Mouse (Mus musculus): ENCODE results near the gene Aldh8a1. TPM values are rescaled to one million over a fixed set of nuclear protein-coding genes. Genes with fewer than 3 reads are reported as not detected.
"Not testable (repeated sequence)": the region's sequence is repeated elsewhere in the genome, so short reads cannot be mapped to it uniquely, and the experiment has no call there.

Gene Aldh8a1
- polyA plus RNA-seq, 1 experiment from 2014 or later, result 0.15 TPM

DNA sequence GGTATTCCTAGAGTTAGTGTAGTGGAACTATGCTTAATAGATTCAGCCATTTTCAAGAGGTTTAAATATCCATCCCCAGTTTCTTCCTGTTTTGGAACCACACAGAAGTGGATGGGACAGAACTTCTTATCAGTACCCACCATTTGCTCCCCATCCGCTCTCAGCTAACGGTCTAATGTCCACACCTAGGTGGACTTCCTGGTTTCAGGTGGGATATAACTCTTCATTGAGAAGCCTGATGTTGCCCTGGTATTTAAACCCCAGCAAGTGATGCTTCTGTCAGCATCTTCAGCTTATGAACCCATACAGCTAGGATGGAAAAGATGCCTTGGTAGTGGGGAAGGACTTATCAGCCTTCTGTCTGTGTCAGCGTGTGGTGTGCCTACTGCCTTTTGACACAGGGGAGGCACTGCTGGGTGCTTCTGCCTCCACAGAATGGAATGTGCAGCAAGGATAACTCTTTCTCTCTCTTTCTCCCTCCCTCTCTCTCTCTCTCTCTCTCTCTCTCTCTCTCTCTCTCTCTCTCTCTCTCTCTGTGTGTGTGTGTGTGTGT lies 8.1 kb downstream of the Aldh8a1 start:
- no peaks in the 10 kb centered on the region for H3K27me3 ChIP-seq (replicated peaks; ENCODE audit: control insufficient read depth, insufficient read depth, low read length)
- WGBS, result 73% methylated on average over 3 of the region's 3 CpGs
- H3K4me1 ChIP-seq (ENCODE audit: control insufficient read depth, insufficient read depth, low read depth, low read length), result no peaks in the 10 kb centered on the region

DNA sequence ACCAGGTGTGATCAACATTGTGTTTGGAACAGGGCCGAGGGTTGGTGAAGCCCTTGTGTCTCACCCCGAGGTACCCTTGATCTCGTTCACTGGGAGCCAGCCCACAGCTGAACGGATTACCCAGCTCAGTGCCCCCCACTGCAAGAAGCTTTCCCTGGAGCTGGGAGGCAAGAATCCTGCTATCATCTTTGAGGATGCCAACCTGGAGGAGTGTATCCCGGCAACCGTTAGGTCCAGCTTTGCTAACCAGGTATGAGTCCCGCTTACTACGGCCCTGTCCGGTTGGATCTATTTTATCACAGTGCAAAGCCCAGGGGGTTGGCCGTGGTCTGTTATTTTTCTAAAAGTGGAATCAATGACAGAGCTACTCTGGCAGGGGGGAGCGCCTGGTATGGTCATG lies 12.0 kb downstream of the Aldh8a1 start:
- Histone ChIP-seq H3K27me3 (replicated peaks; ENCODE audit: control insufficient read depth, insufficient read depth, low read length) (no peaks in the 10 kb centered on the region), H3K4me1 (ENCODE audit: control insufficient read depth, insufficient read depth, low read depth, low read length) (no peaks in the 10 kb centered on the region), H3K9ac (ENCODE audit: low read depth, low read length) (no peak overlapping the region), H3K36me3 (ENCODE audit: control insufficient read depth, insufficient read depth, low read length) (no peaks in the 10 kb centered on the region), H3K4me3 (ENCODE audit: low read length) (no peak overlapping the region), H3K4me2 (ENCODE audit: low read length) (no peak overlapping the region), H3K27ac (ENCODE audit: low read depth, low read length) (no peak overlapping the region), H3K9me3 (ENCODE audit: control insufficient read depth, low read length) (no peaks in the 10 kb centered on the region)
- ATAC-seq, result no peak
- WGBS, result 87% methylated on average over 11 of the region's 11 CpGs

More for the DNA sequence above, 8.1 kb downstream of the Aldh8a1 start:
- Histone ChIP-seq H3K36me3 (ENCODE audit: control insufficient read depth, insufficient read depth, low read length) (no peaks in the 10 kb centered on the region), H3K9ac (ENCODE audit: low read depth, low read length) (no peak overlapping the region), H3K4me3 (ENCODE audit: low read length) (no peak overlapping the region), H3K4me2 (ENCODE audit: low read length) (no peak overlapping the region), H3K27ac (ENCODE audit: low read depth, low read length) (no peak overlapping the region), H3K9me3 (ENCODE audit: control insufficient read depth, low read length) (no peaks in the 10 kb centered on the region)
- no peak for ATAC-seq

DNA sequence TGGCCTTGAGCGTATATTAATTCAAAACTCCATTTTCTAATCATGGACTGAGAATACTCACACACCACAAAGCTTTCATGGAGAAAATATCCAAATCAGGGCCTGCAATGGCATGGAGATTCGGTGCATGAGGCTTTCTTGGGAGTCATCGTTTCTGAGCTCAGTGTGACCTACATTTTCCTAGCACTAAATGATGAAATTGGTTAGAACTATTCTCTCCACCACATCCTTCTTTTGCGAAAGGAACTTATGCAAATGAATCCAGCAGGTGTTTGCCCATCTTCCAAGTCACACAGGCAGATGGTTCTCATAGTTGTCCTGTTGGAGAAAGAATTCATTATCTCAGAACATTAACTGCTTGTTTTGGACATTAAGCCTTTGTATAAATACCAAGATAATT lies 13.3 kb downstream of the Aldh8a1 start:
- Histone ChIP-seq H3K27me3 (replicated peaks; ENCODE audit: control insufficient read depth, insufficient read depth, low read length) (no peaks in the 10 kb centered on the region), H3K9ac (ENCODE audit: low read depth, low read length) (no peak overlapping the region), H3K4me2 (ENCODE audit: low read length) (no peak overlapping the region), H3K4me3 (ENCODE audit: low read length) (no peak overlapping the region), H3K4me1 (ENCODE audit: control insufficient read depth, insufficient read depth, low read depth, low read length) (no peaks in the 10 kb centered on the region), H3K9me3 (ENCODE audit: control insufficient read depth, low read length) (no peaks in the 10 kb centered on the region), H3K36me3 (ENCODE audit: control insufficient read depth, insufficient read depth, low read length) (no peaks in the 10 kb centered on the region), H3K27ac (ENCODE audit: low read depth, low read length) (no peak overlapping the region)
- ATAC-seq, result no peak
- 63% methylated on average over 4 of the region's 4 CpGs for WGBS

DNA sequence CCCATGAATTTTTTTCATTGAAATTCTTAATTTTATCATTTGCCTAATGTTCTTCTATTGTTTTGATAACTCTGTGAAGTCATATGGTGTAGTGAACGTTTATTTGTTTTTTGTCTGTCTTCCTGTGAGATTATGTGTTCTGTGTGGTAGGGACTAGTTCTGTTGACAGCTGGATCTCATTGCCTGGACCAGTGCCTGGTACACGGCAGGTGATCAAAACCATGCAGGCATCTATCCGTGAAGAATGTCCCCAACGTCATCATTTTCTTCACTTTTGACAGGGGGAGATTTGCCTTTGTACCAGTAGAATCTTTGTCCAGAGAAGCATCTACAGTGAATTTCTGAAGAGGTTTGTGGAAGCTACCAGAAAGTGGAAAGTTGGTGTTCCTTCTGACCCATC lies 14.2 kb downstream of the Aldh8a1 start:
- no peaks in the 10 kb centered on the region for H3K4me1 ChIP-seq (ENCODE audit: control insufficient read depth, insufficient read depth, low read depth, low read length)
- no peak overlapping the region for H3K4me2 ChIP-seq (ENCODE audit: low read length)
- no peak overlapping the region for H3K4me3 ChIP-seq (ENCODE audit: low read length)
- no peak for ATAC-seq
- no peaks in the 10 kb centered on the region for H3K9me3 ChIP-seq (ENCODE audit: control insufficient read depth, low read length)
- H3K27ac ChIP-seq (ENCODE audit: low read depth, low read length), result no peak overlapping the region
- no peak overlapping the region for H3K9ac ChIP-seq (ENCODE audit: low read depth, low read length)
- WGBS, result 60% methylated on average over 4 of the region's 4 CpGs
- no peaks in the 10 kb centered on the region for H3K36me3 ChIP-seq (ENCODE audit: control insufficient read depth, insufficient read depth, low read length)
- no peaks in the 10 kb centered on the region for H3K27me3 ChIP-seq (replicated peaks; ENCODE audit: control insufficient read depth, insufficient read depth, low read length)

DNA sequence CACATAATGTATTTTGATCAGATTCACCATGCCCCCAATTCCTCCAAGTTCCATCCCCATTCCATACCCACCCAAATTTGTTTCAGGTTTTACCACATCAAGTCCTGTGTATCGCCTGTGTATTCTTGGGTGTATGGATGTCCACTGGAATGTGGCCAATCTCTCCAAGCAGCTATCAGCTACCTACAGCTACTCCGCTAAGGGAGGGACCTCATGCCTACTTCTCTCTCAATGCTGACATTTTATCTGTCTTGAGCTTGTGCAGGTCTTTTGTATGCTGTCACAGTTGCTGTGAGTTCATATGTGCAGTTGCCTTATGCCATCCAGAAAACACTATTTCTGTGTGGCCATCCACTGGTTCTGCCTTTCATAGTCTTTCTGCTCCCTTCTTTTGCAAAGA lies 16.3 kb downstream of the Aldh8a1 start:
- H3K9ac ChIP-seq (ENCODE audit: low read depth, low read length), result no peak overlapping the region
- H3K27ac ChIP-seq (ENCODE audit: low read depth, low read length), result no peak overlapping the region
- no peaks in the 10 kb centered on the region for H3K4me1 ChIP-seq (ENCODE audit: control insufficient read depth, insufficient read depth, low read depth, low read length)
- H3K9me3 ChIP-seq (ENCODE audit: control insufficient read depth, low read length), result no peaks in the 10 kb centered on the region
- no peak overlapping the region for H3K4me2 ChIP-seq (ENCODE audit: low read length)
- 91% methylated on average over 2 of the region's 2 CpGs for WGBS
- ATAC-seq, result no peak
- no peak overlapping the region for H3K4me3 ChIP-seq (ENCODE audit: low read length)
- no peaks in the 10 kb centered on the region for H3K27me3 ChIP-seq (replicated peaks; ENCODE audit: control insufficient read depth, insufficient read depth, low read length)
- no peaks in the 10 kb centered on the region for H3K36me3 ChIP-seq (ENCODE audit: control insufficient read depth, insufficient read depth, low read length)

DNA sequence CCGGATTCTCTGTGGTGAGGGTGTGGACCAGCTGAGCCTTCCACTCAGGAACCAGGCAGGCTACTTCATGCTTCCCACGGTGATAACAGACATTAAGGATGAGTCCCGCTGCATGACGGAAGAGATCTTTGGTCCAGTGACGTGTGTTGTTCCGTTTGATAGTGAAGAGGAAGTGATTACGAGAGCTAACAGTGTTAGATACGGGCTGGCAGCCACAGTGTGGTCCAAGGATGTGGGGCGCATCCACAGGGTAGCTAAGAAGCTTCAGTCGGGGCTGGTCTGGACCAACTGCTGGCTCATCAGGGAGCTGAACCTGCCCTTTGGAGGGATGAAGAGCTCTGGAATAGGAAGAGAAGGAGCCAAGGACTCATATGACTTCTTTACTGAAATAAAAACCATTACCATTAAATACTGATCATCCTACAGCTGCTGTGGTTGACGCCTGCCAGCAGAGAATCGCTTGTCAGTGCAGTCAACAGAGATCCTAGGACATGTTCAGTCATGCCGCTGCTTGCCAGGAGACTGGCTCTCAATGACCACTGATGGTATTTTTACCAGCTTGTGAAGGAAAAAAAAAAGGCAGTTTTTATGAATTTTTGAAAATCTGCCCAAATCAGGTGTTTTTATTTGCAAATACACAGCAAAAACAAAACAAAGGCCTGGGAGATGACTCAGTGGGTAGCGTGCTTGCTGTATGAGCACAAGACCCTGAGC lies 18.5 kb downstream of the Aldh8a1 start:
- ATAC-seq, result no peak
- WGBS, result 88% methylated on average over 14 of the region's 14 CpGs
- Histone ChIP-seq H3K27ac (ENCODE audit: low read depth, low read length) (no peak overlapping the region), H3K9ac (ENCODE audit: low read depth, low read length) (no peak overlapping the region), H3K4me1 (ENCODE audit: control insufficient read depth, insufficient read depth, low read depth, low read length) (no peaks in the 10 kb centered on the region), H3K27me3 (replicated peaks; ENCODE audit: control insufficient read depth, insufficient read depth, low read length) (no peaks in the 10 kb centered on the region), H3K4me3 (ENCODE audit: low read length) (no peak overlapping the region), H3K9me3 (ENCODE audit: control insufficient read depth, low read length) (no peaks in the 10 kb centered on the region), H3K4me2 (ENCODE audit: low read length) (no peak overlapping the region), H3K36me3 (ENCODE audit: control insufficient read depth, insufficient read depth, low read length) (no peaks in the 10 kb centered on the region)

DNA sequence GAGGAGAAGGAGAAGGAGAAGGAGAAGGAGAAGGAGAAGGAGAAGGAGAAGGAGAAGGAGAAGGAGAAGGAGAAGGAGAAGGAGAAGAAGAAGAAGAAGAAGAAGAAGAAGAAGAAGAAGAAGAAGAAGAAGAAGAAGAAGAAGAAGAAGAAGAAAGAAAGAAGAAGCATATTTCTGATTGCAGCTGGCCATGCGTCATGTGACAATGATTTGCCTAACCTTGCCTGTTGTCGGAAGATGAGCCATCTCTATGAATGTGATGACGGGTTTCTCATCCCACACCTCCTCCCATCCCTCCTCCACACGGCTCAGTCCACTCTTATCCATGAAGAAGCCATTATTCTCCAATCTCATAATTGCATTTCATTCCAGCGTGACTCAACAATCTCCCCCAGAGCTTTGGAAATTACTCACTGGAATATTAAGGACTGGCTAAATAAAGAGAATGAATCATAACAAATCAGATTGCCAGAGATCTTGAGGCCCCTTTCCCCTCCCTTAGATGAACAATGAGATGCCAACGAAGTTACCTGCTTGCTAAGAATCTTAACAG lies 21.9 kb downstream of the Aldh8a1 start:
- WGBS, result 77% methylated on average over 6 of the region's 6 CpGs
- H3K27me3 ChIP-seq (replicated peaks; ENCODE audit: control insufficient read depth, insufficient read depth, low read length); H3K4me1 ChIP-seq (ENCODE audit: control insufficient read depth, insufficient read depth, low read depth, low read length); H3K27ac ChIP-seq (ENCODE audit: low read depth, low read length); H3K9ac ChIP-seq (ENCODE audit: low read depth, low read length); H3K4me2 ChIP-seq (ENCODE audit: low read length); H3K9me3 ChIP-seq (ENCODE audit: control insufficient read depth, low read length); ATAC-seq; H3K4me3 ChIP-seq (ENCODE audit: low read length); H3K36me3 ChIP-seq (ENCODE audit: control insufficient read depth, insufficient read depth, low read length): not testable (repeated sequence)

DNA sequence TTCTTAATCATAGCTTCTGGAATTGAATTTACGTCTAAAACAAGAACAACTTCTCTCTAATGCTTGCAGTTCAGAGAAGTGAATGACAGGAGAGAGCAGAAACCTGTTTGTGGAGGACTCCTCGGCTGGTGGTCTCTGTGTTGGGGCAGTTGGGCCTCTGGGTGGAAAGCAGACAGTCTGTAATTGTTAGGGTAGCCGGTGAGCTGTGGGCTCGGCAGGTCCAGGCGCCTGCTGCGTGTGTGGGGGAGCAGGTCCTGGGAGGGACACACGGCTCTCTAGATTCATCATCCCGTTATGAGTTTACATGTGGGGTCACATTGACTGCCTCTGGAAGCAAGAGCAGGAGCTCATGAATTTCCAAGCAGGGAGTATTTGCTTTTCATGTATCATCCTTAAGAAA lies 22.5 kb downstream of the Aldh8a1 start:
- no peak for ATAC-seq
- Histone ChIP-seq H3K27ac (ENCODE audit: low read depth, low read length) (no peak overlapping the region), H3K36me3 (ENCODE audit: control insufficient read depth, insufficient read depth, low read length) (no peaks in the 10 kb centered on the region)

DNA sequence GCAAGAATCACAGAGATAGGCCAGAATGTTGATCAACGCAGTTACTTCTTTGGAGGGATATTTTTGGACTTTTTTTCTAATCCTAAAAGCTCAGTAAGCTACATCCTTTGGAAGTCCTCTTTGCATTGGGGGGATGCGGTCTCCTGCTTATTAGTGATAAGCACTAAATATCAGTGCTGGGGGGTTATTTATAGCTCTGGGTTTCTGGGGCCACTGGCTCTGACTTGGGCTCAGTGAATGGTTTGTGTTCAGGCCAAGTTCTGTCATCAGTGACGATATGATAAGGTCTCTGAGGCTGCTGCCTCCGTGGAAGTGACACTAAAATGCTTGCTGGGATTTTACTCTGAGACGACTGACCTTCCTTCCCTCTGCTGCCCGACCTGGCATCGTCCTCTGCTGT lies 22.9 kb downstream of the Aldh8a1 start:
- no peaks in the 10 kb centered on the region for H3K27me3 ChIP-seq (replicated peaks; ENCODE audit: control insufficient read depth, insufficient read depth, low read length)
- H3K4me2 ChIP-seq (ENCODE audit: low read length), result no peak overlapping the region
- no peak overlapping the region for H3K9ac ChIP-seq (ENCODE audit: low read depth, low read length)
- H3K4me1 ChIP-seq (ENCODE audit: control insufficient read depth, insufficient read depth, low read depth, low read length), result no peaks in the 10 kb centered on the region
- no peak overlapping the region for H3K4me3 ChIP-seq (ENCODE audit: low read length)
- no peaks in the 10 kb centered on the region for H3K9me3 ChIP-seq (ENCODE audit: control insufficient read depth, low read length)
- WGBS, result 63% methylated on average over 7 of the region's 7 CpGs
- ATAC-seq, result no peak
- H3K36me3 ChIP-seq (ENCODE audit: control insufficient read depth, insufficient read depth, low read length), result no peaks in the 10 kb centered on the region
- no peak overlapping the region for H3K27ac ChIP-seq (ENCODE audit: low read depth, low read length)

More for the DNA sequence above, 22.5 kb downstream of the Aldh8a1 start:
- WGBS, result 67% methylated on average over 8 of the region's 8 CpGs
- Histone ChIP-seq H3K9ac (ENCODE audit: low read depth, low read length) (no peak overlapping the region), H3K9me3 (ENCODE audit: control insufficient read depth, low read length) (no peaks in the 10 kb centered on the region), H3K4me2 (ENCODE audit: low read length) (no peak overlapping the region), H3K27me3 (replicated peaks; ENCODE audit: control insufficient read depth, insufficient read depth, low read length) (no peaks in the 10 kb centered on the region), H3K4me3 (ENCODE audit: low read length) (no peak overlapping the region), H3K4me1 (ENCODE audit: control insufficient read depth, insufficient read depth, low read depth, low read length) (no peaks in the 10 kb centered on the region)

Measured in hindbrain, embryonic 16.5 days (tissue).